Mouse (Mus musculus) neural tube, embryonic 11.5 days (tissue): ENCODE measurements around the gene H2afy. TPM values are rescaled to one million over a fixed set of nuclear protein-coding genes. Genes with fewer than 3 reads are reported as not detected.

Experiments used
- ATAC-seq: fragments of 200-750 bp; cut with Nextera tagmentation; 2 replicates; pipeline ENCODE4 v1.8.0; 2017; ENCODE audit warnings: moderate number of reproducible peaks, mild to moderate bottlenecking, moderate TSS enrichment, moderate library complexity; ENCODE audit not compliant: insufficient read depth, low FRiP score, low TSS enrichment
- DNase-seq: peaks from one replicate; pipeline ENCODE4 v3.0.0-alpha.2; 2015; ENCODE audit warnings: low spot score
- H3K27ac ChIP-seq: fragments of 300-500 bp; sonication (generic); 2 replicates; pipeline ENCODE4 v1.5.1; 2014; ENCODE audit warnings: low read depth, mild to moderate bottlenecking, low read length
- H3K27me3 ChIP-seq: fragments of 300-500 bp; sonication (generic); 2 replicates; pipeline ENCODE4 v1.6.1; 2014; ENCODE audit warnings: mild to moderate bottlenecking, low read length, mixed read lengths; ENCODE audit not compliant: control insufficient read depth, insufficient read depth
- H3K36me3 ChIP-seq: fragments of 300-500 bp; sonication (generic); 2 replicates; pipeline ENCODE4 v1.6.1; 2014; ENCODE audit warnings: mild to moderate bottlenecking, low read length, moderate library complexity, mixed read lengths; ENCODE audit not compliant: control insufficient read depth, insufficient read depth
- H3K4me1 ChIP-seq: fragments of 300-500 bp; sonication (generic); 2 replicates; pipeline ENCODE4 v1.6.1; 2014; ENCODE audit warnings: low read length, mixed read lengths; ENCODE audit not compliant: control insufficient read depth, insufficient read depth
- H3K4me2 ChIP-seq: fragments of 300-500 bp; sonication (generic); 2 replicates; pipeline ENCODE4 v1.6.1; 2014; ENCODE audit warnings: low read depth, mild to moderate bottlenecking, moderate library complexity
- H3K4me3 ChIP-seq: fragments of 300-500 bp; sonication (generic); 2 replicates; pipeline ENCODE4 v1.5.1; 2014; ENCODE audit warnings: low read depth, low read length
- H3K9ac ChIP-seq: fragments of 300-500 bp; sonication (generic); 2 replicates; pipeline ENCODE4 v1.6.1; 2014; ENCODE audit warnings: mild to moderate bottlenecking, low read length
- H3K9me3 ChIP-seq: fragments of 300-500 bp; sonication (generic); 2 replicates; pipeline ENCODE4 v1.6.1; 2016; ENCODE audit warnings: low read length; ENCODE audit not compliant: control insufficient read depth
- WGBS: fragments of 180-500 bp; shearing (Covaris S2); extraction: QIAGEN DNeasy Blood & Tissue Kit; methylation state at CpG from one replicate; pipeline ENCODE4 v1.1.7; 2014; 5-methylcytosine and 5-hydroxymethylcytosine counted together
- polyA plus RNA-seq: library from polyadenylated mRNA; unstranded; fragments of >200 nt; fragmentation: Nextera tagmentation; extraction: Ambion mirVana; gene quantifications from 2 replicates; pipeline ENCODE4 v1.2.1, GENCODE M21; 2014

H2afy gene
- polyA plus RNA-seq, 1 experiment from 2014 or later = 613 TPM

DNA sequence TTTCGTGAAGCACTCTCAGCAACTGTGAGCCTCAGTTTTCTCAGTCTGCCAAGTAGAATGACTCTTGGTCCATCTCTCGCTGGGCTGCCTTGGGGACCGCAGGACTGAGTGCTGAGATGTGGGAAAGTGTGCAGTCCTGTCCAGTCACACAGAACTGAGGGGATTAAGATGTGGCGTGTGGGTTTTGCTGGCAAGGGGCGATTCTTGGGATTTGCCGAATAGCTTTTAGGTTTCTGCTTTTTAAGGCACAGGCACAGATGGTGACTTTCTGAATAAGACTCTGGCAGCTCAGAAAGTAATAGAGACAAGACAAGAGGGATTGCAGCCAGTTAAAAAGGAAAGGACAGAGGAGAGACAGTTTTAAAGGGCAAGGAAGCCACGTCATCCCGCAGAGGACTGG, 78.4 kb downstream of the H2afy start:
- no peak overlapping the region for H3K4me2 ChIP-seq
- H3K9ac ChIP-seq = no peak overlapping the region
- 89% methylated on average over 8 of the region's 8 CpGs for WGBS
- DNase-seq (no peak), ATAC-seq (no peak)
- H3K4me1 ChIP-seq = peaks cover 7% of the 10 kb centered on the region
- H3K9me3 ChIP-seq = no peaks in the 10 kb centered on the region
- no peaks in the 10 kb centered on the region for H3K27me3 ChIP-seq
- H3K36me3 ChIP-seq = no peaks in the 10 kb centered on the region
- no peak overlapping the region for H3K27ac ChIP-seq
- H3K4me3 ChIP-seq = no peak overlapping the region

DNA sequence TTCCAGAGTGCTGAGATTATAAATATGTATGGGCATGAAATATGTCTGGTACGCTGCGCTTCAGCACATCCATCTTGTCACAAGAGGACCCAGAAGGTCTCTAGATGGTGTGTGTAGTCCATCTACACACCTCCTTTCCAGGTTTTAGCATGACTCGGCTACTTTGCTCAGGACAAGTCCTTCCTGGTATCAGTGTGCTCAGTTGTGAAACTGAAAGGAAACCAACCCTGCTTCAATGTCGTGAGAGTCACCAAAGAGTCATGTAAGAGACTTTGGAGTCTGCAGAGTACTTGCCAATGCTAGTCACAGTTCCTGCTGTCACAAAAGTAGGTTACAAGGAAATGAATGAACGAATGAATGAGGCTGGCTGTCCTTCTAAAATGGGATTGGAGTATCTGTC, 80.4 kb downstream of the H2afy start:
- H3K9me3 ChIP-seq = no peaks in the 10 kb centered on the region
- ATAC-seq = no peak
- 86% methylated on average over 5 of the region's 5 CpGs for WGBS

DNA sequence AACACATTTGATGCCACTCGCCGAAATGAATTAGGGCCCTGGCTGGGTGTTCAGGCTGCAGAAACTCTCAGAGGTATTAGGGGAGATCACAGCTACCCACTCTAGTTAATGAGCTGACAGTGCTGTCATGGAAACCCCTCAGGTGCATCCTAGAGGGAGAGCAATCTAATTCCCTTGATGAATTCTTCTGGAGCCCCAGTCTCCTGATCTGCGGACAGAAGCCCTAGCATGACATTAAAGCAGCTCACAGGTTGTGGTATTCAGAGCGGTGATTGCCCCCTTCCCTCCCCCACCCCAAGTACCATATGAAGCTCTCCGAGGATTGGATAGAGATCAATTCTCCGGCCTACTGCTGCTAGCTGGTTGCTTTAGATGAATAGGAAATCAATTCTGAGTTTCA, 82.1 kb downstream of the H2afy start:
- H3K36me3 ChIP-seq = no peaks in the 10 kb centered on the region
- no peaks in the 10 kb centered on the region for H3K27me3 ChIP-seq
- ATAC-seq = no peak
- peaks cover 14% of the 10 kb centered on the region for H3K4me1 ChIP-seq
- 68% methylated on average over 6 of the region's 6 CpGs for WGBS
- no peak overlapping the region for H3K9ac ChIP-seq
- no peak overlapping the region for H3K4me2 ChIP-seq
- no peak for DNase-seq
- H3K9me3 ChIP-seq = no peaks in the 10 kb centered on the region
- H3K4me3 ChIP-seq = no peak overlapping the region
- no peak overlapping the region for H3K27ac ChIP-seq

More for the DNA sequence above, 80.4 kb downstream of the H2afy start:
- Histone ChIP-seq H3K27me3 (no peaks in the 10 kb centered on the region), H3K9ac (no peak overlapping the region), H3K27ac (no peak overlapping the region), H3K36me3 (no peaks in the 10 kb centered on the region), H3K4me3 (no peak overlapping the region), H3K4me2 (no peak overlapping the region), H3K4me1 (peaks cover 14% of the 10 kb centered on the region)
- DNase-seq = no peak

GRCm38 (mm10) chr13:56052781-56053180, 83.4 kb downstream of the H2afy start:
- H3K27ac ChIP-seq = peak overlapping the region; percentile 64
- ATAC-seq = peak; percentile 75
- H3K4me3 ChIP-seq = no peak overlapping the region
- H3K9ac ChIP-seq = peak overlapping the region; percentile 29
- WGBS = 7% methylated on average over 10 of the region's 10 CpGs
- DNase-seq = peak; percentile 75
- H3K36me3 ChIP-seq = no peaks in the 10 kb centered on the region
- no peaks in the 10 kb centered on the region for H3K27me3 ChIP-seq
- no peaks in the 10 kb centered on the region for H3K9me3 ChIP-seq
- H3K4me2 ChIP-seq = no peak overlapping the region
- H3K4me1 ChIP-seq = peaks cover 14% of the 10 kb centered on the region

DNA sequence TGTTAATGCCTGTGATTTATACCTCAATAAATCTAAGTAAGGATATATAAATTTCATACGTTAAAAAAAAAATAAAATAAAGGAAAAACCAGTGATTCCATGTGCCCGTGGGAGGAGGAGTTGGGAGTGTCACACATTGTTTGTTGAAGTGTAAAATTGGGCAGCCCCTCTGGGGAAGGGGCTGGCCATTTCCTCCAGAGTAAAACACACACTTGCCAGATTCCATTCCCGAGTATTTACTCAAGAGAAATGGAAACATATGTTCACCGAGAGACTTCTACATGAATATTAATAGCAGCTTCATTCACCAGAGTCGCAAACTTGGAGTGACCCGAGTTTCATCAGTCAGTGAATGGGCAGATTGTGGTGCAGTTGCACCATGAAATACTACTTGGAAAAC, 85.9 kb downstream of the H2afy start:
- ATAC-seq = no peak
- DNase-seq = no peak
- WGBS = 47% methylated on average over 6 of the region's 6 CpGs
- peaks cover 14% of the 10 kb centered on the region for H3K4me1 ChIP-seq
- H3K27ac ChIP-seq = no peak overlapping the region
- H3K36me3 ChIP-seq = no peaks in the 10 kb centered on the region
- H3K4me3 ChIP-seq = no peak overlapping the region
- H3K9me3 ChIP-seq = no peaks in the 10 kb centered on the region
- H3K9ac ChIP-seq = no peak overlapping the region
- H3K4me2 ChIP-seq = no peak overlapping the region
- no peaks in the 10 kb centered on the region for H3K27me3 ChIP-seq

- Histone ChIP-seq H3K4me1 (no peaks in the 10 kb centered on the region), H3K36me3 (no peaks in the 10 kb centered on the region), H3K27me3 (no peaks in the 10 kb centered on the region), H3K27ac (no peak overlapping the region), H3K9ac (no peak overlapping the region), H3K4me2 (no peak overlapping the region), H3K9me3 (no peaks in the 10 kb centered on the region), H3K4me3 (no peak overlapping the region)
- WGBS = 87% methylated on average over 3 of the region's 3 CpGs
- ATAC-seq = no peak
- no peak for DNase-seq
These were observed 93.9 kb downstream of the H2afy start for GRCm38 (mm10) chr13:56042221-56042620.

- no peak for ATAC-seq
- Histone ChIP-seq H3K27me3 (no peaks in the 10 kb centered on the region), H3K36me3 (no peaks in the 10 kb centered on the region), H3K9ac (no peak overlapping the region), H3K4me3 (no peak overlapping the region), H3K4me1 (no peaks in the 10 kb centered on the region), H3K4me2 (no peak overlapping the region), H3K9me3 (no peaks in the 10 kb centered on the region), H3K27ac (no peak overlapping the region)
- DNase-seq = no peak
- 86% methylated on average over 3 of the region's 3 CpGs for WGBS
These were observed 95.5 kb downstream of the H2afy start for GRCm38 (mm10) chr13:56040621-56041020.

DNA sequence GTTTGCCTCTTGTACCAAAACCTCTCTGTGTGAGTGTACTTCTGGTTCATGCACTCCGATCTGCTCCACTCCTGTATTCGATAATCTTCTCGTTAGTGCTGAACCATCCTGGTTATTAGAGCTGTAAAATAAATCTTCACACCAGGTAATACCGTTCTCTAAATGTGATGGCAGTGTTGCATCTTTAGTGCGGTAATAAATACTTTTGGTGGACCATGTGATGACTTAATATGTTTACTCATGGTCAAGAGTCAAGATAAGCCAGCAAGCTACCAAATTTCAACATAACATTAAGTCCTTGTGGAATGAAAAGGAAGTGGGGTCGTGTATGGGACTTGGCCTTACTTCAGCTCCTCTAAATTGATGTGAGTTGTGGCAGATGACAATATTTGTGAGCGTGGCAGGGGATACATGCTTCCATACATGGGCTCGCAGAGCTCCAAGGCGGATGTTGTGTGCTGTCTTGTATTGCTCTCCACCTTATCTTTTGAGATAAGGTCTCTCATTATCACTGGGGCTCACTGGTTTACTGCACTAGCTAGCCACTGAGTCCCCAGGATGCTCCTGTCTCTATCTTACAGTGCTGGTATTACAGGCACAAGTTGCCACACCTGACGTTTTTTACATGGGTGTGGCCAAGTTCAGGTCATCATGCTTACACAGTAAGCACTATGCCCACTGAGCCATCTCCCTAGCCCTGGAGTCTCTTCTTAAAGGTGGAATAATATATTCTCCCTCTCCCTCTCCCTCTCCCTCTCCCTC, 96.4 kb downstream of the H2afy start:
- no peak for ATAC-seq
- no peak overlapping the region for H3K9ac ChIP-seq
- H3K4me2 ChIP-seq = no peak overlapping the region
- no peak overlapping the region for H3K27ac ChIP-seq
- H3K9me3 ChIP-seq = no peaks in the 10 kb centered on the region
- no peaks in the 10 kb centered on the region for H3K36me3 ChIP-seq
- no peak overlapping the region for H3K4me3 ChIP-seq
- no peaks in the 10 kb centered on the region for H3K4me1 ChIP-seq
- no peaks in the 10 kb centered on the region for H3K27me3 ChIP-seq
- DNase-seq = no peak
- 82% methylated on average over 10 of the region's 10 CpGs for WGBS

DNA sequence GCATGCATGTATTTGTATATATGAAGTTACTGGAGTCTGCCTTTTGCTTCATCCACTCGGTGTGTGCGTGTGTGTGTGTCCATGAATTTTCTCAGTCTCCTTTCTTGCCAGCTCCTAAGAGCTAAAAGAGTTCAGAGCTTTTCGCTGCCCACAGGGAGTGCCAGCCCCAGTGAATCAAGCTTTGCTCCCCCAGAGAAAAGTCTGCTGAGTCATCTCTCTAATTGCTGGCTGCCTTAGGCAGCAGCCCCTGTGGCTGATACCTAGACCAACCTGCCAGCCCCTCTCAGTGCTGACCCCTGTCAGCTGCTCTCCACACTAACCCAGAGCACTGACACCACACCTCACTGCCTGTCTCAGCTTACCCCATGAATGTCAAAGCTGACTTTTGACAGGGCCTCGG, 107.2 kb downstream of the H2afy start:
- Histone ChIP-seq H3K4me3 (no peak overlapping the region), H3K36me3 (no peaks in the 10 kb centered on the region), H3K27ac (no peak overlapping the region), H3K4me2 (no peak overlapping the region), H3K27me3 (no peaks in the 10 kb centered on the region), H3K4me1 (no peaks in the 10 kb centered on the region), H3K9me3 (no peaks in the 10 kb centered on the region), H3K9ac (no peak overlapping the region)
- no peak for DNase-seq
- no peak for ATAC-seq
- 88% methylated on average over 4 of the region's 4 CpGs for WGBS
